Mouse (Mus musculus) heart, adult 8-10 months (tissue): Measurements from ENCODE around the gene Ms4a15. TPM values are rescaled to one million over a fixed set of nuclear protein-coding genes. Genes with fewer than 3 reads are reported as not detected.

Experiments
- DNase-seq: peaks from one replicate; pipeline ENCODE4 v3.0.0; 2022; ENCODE audit warnings: low spot score
- total RNA-seq, 4 experiments: library from RNA; stranded (reverse); gene quantifications; 2 replicates each; pipeline ENCODE4 v1.2.4; 2022

Ms4a15 gene
- not detected for total RNA-seq

DNA sequence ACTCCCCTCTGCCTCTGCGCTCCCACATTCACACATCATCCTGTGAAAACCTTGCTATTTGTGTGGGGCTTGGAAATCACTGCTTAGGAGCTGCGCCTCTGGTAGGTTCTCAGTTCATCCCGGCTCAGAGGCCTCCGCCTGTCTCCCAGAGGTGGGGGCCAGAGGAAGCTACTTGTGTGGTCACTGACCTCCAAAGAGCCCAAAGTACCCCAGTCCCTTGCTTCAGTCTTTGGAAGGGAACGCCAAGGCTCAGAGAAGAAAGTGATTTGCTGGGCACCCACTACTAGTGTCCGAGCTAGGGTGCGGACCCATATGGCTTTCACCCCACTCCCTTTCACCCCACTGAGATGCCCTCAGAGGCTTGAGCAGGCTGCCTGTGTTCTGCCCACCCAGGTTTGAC lies at the start of gene Ms4a15:
Gene Ms4a15, minus strand, starts transcription at position 101 of the 400 bp plus-strand sequence.
- no peak for DNase-seq

GRCm38 (mm10) chr19:11037570-11037969 lies 44.5 kb upstream of the Ms4a15 start:
- no peak for DNase-seq

DNA sequence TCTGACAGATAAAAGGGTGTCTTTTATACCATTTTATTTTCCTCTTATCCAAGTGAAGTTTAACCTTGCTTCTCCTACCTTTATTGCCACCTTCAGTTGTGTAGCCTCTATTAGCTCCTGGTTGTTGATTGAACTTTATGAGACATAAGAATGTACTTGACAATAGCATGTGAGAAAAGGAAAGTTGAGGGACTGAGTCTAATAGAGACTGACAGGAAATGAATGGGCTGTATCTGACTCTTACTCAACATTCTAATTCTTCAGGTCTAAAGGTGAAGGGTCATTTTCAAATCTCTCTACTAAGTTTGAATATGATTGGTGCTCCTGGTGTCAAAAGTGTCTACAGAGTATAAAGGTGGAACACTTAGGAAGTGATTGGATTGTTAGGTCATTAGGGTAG lies 29.3 kb upstream of the Ms4a15 start:
- no peak for DNase-seq

- DNase-seq: no peak
Observed at GRCm38 (mm10) chr19:11017891-11018290, 24.8 kb upstream of the Ms4a15 start, which contains the start of gene Ms4a18. Gene Ms4a18, minus strand, starts transcription at chr19:11018031.

DNA sequence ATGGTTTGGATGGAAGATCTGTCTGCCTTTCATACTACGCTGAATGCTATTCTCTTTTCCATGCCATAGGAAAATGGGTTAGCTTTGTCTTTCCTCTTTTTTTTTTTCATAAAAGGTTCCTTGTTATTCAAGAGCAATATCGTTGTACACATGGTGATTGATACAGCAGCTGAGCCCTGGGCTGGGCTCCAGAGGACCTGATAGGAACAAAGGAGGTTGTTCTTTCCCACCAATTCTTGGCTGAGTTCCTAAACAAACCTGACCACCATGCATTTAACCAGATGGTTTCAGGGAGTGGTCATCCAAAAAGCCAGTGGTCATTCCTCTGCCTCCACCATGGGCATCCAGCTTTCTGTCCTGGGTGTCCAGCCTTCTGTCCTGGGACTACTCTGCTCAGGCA lies 24.2 kb upstream of the Ms4a15 start:
- DNase-seq: peak; percentile 19

- DNase-seq: no peak
Observed at GRCm38 (mm10) chr19:11015998-11016397, 22.9 kb upstream of the Ms4a15 start.

DNA sequence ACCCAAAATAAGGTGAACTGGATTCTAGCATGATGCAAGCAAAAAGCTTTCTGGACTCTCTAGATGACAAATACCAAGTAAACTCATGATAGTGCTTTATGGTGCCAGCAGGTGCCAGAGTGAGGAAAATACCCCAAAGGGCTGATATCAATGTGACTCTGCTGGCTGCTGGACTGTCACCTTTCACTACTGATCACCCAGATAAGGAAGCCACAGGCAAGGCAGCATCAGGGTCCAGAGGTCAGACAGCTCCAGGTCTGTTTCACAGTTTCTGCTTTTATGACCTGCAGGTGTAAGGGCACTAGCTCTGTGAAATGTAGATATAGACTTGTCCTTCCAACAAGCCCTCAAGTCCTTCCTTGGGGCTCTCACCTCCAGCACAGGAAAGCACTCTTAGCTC lies 22.4 kb upstream of the Ms4a15 start:
- no peak for DNase-seq

- DNase-seq: no peak
Observed at GRCm38 (mm10) chr19:10991911-10992310, 1.1 kb downstream of the Ms4a15 start.

DNA sequence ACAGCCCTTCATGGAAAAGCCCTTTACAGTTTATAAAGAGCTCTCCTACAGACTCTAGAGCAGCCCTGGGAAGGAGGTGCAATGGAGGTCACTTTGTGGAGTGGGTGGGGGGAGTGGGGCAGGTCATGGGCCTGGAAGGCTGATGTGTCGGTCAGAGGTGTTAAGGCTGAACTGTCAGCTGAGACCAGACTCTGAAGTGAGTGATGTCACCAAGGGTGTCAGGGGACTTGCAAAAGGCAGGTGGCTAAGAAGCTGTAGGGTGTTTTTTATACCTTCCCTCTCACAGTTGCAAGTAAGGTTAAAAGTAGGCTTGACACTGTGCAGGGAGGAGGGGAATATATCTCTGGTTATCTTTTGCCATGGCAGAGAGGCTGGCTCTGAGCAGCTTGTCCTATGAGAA lies 2.3 kb downstream of the Ms4a15 start:
- DNase-seq: no peak

DNA sequence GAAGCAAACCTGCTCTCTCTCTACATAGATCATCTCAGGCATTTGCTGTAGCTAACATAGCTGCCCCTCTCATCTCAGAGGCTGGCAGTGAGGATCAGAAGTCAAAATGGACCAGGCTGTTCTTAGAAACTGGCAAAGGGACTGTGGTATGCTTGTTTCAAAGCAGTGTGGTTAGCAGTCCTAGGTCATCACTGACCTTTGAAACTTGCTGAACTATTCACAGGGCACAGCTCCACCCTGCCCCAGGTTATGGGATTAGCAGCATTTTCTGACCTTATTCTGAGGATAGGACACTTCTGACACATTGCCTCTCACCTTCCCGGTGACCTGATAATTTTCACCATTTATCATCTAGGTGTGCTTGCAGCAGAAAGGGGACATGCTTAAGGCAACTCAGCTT lies 4.5 kb downstream of the Ms4a15 start:
- DNase-seq: no peak

DNA sequence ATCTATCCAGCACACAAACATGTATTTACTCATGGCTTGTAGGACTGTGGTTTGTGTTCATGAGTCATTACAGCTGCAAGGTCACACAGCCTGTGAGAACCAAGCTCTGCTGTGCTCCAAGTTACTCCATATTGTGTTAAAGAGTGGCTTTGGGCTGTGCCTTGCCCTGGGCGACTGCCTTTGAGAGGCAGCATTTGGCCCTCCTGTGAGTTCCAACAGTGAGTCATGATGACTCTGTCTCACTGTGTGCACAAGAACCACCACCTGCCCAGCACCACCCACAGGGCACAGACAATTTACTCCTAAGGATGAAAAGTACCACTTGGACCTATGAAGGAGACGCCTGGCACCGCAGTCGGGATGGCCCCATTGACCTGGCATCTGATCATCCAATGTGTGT lies 7.2 kb downstream of the Ms4a15 start:
- DNase-seq: no peak

DNA sequence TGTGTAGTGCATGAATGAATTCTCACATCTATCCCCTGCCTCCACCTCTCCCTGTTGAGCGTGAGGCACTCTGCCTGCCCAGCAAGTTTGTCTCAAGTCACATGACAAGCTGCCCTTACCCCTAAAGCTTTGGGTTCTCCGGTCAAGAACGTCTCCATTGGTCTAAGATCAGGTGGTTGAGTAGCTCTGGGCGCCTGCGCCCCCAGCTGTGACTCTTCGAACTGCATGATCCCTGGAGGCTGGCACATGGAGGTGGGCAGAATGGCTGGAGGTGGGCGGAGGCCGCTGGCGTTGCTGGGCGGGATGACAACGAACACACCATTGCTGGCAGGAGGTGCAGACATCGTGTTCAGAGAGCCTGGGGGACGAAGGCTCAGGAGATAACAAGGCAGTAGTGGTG lies 8.5 kb downstream of the Ms4a15 start:
- no peak for DNase-seq

DNA sequence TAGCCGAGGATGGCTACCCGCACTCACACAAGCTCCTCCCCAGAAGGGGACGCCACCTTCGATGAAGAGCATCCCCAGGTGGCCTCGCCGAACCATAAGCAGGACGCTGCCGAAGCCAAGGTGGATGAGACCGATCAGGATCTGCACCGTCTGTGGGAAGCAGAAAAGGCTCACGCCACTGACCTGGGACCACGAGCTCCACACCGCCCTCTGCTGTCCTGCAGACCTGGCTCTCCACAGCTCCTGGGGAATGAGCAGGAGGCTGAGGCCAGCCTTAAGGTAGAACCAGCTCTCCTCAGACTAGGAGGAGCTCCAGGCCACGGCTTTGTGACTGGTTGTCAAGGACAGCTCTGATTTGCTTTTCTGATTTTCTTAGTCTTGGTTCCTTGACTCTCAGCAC lies 9.9 kb downstream of the Ms4a15 start:
- no peak for DNase-seq

- no peak for DNase-seq
Observed at GRCm38 (mm10) chr19:10980210-10980609, 12.8 kb downstream of the Ms4a15 start.

GRCm38 (mm10) chr19:10979184-10980168 lies 13.6 kb downstream of the Ms4a15 start:
- peak; percentile 73 for DNase-seq

DNA sequence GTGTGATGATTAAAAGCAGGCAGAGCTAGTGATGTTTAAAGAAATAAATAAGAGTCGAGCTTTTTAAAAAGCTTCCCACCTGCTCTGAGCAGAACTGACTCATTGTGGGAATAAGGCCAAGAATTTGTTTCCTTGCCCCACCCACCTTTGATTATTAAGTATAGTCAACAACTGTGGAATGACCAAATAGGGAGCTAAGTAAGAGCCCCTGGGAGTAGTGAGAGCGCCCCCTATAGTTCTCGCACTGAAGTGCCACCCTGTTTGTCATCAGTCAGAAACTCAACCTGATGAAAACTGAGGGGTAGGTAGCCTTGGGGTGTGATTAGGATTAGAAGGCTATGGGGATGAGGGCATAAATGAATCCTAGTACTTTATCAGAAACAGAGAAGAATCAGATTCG lies 16.7 kb downstream of the Ms4a15 start:
- DNase-seq: no peak

GRCm38 (mm10) chr19:10975187-10975586 lies 17.9 kb downstream of the Ms4a15 start:
- no peak for DNase-seq

DNA sequence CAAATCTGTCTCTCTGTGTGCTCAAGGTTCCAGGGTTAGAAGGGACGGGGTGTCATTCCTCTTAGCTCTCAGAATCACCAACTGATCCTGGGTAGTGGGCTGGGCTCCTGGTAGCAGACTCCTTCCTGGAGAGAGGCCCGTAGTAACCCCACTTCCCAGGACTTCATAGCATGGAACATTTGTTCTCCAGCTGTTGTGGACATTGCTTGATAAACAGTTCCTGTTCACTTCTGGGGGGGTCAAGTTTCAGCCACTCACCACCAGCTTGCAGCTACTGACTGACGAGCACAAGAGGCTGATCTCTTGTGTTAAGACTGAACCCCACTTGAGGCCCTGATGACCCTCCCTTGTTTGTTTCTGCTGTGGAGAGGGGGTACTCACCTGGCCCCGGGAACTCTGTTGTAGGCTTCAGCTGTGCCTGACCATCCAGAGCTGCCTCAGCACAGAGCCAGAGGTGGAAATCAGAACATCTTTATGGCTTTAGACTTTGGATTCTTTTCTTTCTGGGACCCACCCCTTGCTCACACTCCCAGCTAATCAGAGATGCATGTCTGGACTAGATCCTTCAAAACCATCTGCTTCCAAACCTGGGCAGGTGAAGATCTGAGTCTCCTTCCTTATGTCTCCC lies 18.7 kb downstream of the Ms4a15 start, which contains the start of gene Ms4a10:
Gene Ms4a10, minus strand, starts transcription at position 433 of the 628 bp plus-strand sequence.
- no peak for DNase-seq

DNA sequence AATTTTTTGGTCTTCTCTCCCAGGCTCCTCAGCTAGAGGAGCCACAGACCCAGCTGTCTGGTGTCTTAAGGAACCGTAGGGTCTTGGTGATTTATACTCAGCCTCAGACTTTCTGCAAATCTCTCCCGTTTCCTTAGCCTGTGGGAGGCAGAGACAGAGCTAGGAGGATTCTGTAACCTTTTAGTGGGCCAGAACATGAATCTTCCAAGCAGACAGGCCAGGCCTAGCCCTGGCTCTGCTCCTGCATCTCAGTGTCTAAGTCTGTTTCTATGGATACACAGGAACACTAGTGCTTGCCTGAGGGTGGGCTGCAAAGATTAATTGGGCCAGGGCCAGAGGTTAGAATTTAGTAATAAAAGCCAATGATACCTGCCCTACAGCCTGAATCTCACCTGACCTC lies 19.9 kb downstream of the Ms4a15 start:
- no peak for DNase-seq

DNA sequence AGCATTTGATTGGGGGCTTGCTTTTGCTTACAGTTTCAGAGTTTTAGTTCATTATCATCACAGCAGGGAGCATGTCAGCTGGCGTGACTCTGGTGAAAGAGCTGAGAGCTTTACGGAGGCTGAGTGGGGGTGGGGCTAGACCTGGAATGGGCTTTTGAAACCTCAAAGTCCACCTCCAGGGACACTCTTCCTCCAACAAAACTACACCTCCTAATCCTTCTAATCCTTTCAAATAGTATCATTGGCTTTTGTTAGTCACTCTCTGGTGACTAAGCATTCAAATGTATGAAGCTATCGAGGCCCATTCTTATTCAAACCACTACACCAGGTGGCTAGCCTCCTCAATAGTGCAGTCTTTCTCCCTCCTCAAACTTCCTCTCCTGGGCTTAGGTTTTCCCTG lies 20.4 kb downstream of the Ms4a15 start:
- DNase-seq: no peak

DNA sequence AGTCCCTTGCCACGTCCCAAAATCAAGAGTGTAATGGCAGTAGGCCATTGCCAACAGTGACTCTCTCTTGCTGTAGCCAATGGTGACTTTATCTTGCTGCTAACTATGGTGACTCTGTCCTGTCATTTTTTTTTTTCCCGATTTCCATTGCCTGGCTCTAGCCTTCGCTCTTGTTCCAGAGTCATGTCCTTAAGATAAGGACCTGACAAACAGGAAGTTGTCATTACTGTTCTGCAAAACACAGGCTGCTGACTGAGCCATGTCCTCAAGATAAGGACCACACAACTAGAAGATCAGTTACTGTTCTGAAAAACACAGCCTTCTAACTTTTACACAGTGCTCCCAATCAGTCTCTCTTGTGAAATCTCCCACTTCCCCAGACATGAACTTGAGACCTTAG lies 22.6 kb downstream of the Ms4a15 start:
- DNase-seq: no peak

DNA sequence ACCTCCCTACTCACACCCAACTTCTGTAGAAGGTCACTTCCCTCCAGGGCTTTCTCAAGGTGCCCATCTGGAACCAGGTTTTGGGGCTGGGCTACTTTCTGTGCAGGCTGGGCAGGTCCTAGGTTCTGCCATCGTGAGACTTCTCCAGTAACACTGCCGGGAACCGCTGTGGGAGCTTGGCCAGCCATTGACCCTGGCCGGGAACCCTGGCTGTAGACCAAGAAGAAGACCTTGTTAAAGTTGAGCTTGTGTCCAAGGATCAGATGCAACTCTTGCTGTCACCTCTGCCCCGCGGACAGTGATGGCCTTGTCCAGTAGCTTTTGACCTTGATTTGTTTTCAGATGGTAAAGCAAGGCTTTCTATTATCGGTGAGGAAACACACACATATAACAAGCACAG lies 24.5 kb downstream of the Ms4a15 start:
- DNase-seq: no peak

DNA sequence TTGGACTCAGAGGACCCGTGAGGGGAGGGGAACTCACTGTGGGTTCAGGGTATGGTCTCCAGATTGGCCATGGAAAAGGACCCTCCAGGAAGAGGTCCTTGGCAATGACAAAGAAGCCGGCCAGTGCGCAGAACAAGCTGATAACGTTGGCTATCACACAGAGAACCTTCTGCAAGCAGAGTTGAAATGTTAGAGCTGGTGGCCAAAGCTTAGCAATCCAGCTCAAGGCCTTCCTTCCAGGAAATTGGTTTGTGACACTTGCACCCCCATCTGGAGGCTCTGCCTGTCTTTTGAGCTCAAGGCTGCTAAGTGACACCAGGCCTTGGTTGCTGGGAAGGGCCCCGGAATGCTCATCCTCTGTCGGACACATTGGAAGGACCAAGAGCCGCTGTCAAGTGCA lies 27.3 kb downstream of the Ms4a15 start:
- DNase-seq: no peak
